Mouse (Mus musculus) T-helper 1 cell (primary cell): Measurements from ENCODE around the gene Crlf3.

Experiments used
- in situ Hi-C: fragments of 300-600 bp; cut with MboI, MseI; formaldehyde crosslinking; loops from one replicate; pipeline ENCODE4 v1.15.1; 2025; ENCODE audit warnings: high pct_unique_total_duplicates

Crlf3 gene

DNA sequence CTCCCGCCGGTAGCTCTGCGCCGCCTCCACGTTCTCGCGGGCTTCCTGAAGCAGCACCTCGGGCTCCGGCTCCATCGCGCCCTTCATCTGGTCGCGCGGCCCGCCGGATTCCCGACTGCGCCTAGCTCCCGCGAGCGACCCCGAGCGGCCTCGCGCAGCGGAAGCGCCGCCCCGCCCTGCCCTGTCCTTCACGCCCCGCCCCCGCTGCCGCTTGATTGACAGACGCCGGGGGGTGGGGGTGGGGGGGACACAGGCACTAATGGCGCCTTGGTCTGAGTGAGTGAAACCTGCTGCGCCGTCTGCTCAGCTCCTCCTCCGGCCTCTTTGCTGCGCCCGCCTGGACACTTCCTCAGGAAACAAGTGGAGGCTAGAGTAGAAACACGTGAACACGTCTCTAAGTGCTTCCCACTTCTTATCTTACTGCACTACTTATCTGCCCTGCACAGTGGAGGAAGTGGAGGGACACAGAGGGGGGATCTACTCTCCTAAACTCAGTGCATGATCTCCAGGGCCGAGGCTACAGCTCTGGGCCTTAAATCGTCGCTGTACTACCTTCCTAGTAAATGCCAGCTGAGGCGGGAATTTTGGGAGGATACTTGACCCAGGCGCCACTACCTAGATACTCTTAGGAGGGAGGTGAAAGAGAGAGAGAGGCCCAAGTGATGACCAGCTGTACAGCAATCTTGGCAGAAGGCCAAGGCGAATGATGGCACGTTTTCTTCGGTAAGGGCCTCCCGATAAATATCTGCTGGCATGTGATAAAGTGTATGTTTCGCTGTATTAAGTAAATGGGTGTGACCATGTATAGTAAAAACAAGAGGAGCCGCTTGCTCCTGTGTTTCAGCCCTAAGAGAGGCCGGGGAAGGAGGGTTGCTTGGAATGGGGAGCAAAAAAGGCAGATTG is at the start of gene Crlf3:
Gene Crlf3 (minus strand): TSS at position 166 of the 903 bp plus-strand sequence.
- in situ Hi-C loops: no loop called here

- in situ Hi-C loops: no loop called here
Observed at GRCm38 (mm10) chr11:80116411-80116810, 35.6 kb upstream of the Crlf3 start.

DNA sequence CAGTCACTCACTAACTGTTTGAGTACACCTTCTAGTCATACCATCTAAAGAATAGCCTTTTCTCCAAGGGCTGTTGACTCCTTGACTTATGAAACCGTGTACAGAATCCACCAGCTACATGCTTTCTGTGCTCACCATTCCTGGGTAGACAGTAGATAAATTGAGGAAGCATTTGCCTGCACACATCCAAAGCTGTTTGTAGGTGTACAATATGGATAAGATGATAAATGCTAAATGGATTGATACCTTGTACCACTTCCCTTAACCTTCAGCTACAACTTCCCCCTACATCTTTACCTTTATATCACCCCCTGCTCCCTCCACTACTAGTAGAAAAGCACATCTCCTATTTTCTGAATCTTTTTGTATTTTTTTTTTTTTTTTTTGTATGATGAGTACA is 23.6 kb upstream of the Crlf3 start:
- in situ Hi-C loops: no loop called here

GRCm38 (mm10) chr11:80101298-80101697 is 20.5 kb upstream of the Crlf3 start:
- in situ Hi-C loops: no loop called here

DNA sequence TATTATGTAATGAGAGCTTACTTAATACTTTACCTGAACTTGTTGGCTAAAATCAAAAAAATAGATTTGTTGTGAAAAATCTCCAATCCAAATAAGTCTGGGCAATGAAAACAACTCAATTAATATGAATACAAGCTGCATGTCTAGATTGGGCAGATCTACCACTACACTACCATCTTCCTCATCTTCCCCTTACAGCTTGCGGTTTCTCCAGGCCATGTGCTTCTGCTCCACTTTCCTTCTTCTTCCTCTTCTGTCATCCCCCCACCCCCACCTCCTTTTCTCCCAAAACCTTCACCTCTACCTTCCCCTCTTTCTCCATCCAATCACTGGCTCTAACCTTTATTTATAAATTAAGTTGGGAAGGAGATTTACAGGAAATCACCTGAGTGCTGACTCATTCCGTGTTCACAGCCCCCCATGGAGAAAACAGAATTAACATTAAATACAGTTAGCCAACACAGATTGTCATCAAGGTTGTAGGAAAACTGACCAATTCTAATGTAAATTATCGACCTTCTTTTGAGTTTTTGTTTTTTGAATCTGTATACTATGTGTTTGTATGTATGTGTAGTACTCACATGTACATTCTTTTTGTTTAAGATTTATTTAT is 17.8 kb upstream of the Crlf3 start:
- in situ Hi-C loops: no loop called here

- in situ Hi-C loops: no loop called here
Observed at GRCm38 (mm10) chr11:80090555-80091164, 9.9 kb upstream of the Crlf3 start.

DNA sequence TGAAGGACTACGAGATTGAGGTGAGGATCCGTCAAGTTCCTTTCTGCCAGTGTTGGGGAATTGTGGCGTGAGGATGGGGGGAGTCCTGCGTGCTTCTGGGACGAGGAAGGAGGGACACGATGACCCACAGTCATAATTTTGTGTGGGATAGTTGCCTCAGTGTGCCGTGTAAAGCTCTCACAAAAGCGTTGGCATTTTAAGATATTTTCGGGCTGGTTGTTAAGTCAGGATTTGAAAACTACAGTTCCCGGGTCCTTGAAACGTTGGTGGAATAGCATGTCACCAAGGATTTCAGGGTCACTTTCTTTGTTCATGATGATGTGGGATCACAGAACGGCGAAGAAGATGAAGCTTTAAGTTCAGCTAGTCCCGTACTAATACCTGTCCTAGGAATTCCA is 9.0 kb upstream of the Crlf3 start:
- in situ Hi-C loops: loop anchor here (5.0 kb wide), 1 partner anchor 47 kb away; no protein-coding TSS in a partner anchor

- in situ Hi-C loops: loop anchor here (5.0 kb wide), 1 partner anchor 48 kb away; no protein-coding TSS in a partner anchor
Observed at GRCm38 (mm10) chr11:80088917-80089816, 8.4 kb upstream of the Crlf3 start, which contains the start of gene Atad5. Gene Atad5, plus strand, starts transcription at chr11:80089400.

- in situ Hi-C loops: loop anchor here (5.0 kb wide), 1 partner anchor 50 kb away; no protein-coding TSS in a partner anchor
Observed at GRCm38 (mm10) chr11:80086844-80087243, 6.1 kb upstream of the Crlf3 start.

- in situ Hi-C loops: loop anchor here (5.0 kb wide), 1 partner anchor 52 kb away; no protein-coding TSS in a partner anchor
Observed at GRCm38 (mm10) chr11:80085356-80086055, 4.7 kb upstream of the Crlf3 start.

GRCm38 (mm10) chr11:80081786-80082319 is 1.1 kb upstream of the Crlf3 start:
- in situ Hi-C loops: no loop called here

DNA sequence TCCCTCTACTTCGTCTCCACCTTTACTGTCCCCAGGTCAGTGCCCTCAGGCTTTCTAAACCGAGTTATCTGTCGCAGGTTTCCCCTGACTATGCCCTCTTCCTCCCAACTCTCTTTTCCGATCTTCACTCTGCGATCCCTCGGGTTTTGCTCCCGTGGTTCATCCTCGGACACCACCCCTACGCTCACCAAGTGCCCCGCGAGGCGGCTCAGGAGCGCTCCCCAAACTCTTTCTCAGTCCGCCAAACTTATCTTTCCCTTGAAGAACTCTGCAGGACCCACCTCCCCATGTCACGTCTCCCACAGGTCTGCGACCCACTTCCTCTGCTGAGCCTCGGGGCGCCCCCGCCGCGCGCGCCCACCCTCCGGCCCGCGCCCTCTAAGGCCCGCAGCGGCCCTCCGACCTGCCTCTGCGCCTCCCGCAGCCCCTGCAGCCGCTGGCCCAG is 388 bp downstream of the Crlf3 start:
- in situ Hi-C loops: no loop called here

DNA sequence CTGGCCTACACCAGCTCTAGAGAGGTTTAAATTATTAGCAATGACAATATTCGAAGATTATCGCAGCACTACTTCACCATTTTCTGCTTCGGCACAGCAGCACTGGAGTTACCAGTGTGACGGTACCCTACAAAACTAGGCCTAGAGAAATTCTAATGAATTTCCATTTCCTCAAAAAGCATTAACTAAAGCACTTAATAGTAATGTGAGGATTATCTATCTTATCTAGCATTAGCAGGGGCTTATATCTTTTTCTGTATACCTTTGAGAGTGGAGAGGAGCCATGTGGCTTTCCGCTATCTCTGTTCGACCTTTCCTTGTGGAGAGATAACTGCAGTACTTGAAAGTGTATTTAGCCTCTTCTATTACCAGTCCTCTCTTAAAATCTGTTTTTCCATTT is 1.0 kb downstream of the Crlf3 start:
- in situ Hi-C loops: no loop called here

- in situ Hi-C loops: no loop called here
Observed at GRCm38 (mm10) chr11:80078831-80079230, 2.0 kb downstream of the Crlf3 start.

- in situ Hi-C loops: no loop called here
Observed at GRCm38 (mm10) chr11:80077784-80078545, 2.8 kb downstream of the Crlf3 start.

DNA sequence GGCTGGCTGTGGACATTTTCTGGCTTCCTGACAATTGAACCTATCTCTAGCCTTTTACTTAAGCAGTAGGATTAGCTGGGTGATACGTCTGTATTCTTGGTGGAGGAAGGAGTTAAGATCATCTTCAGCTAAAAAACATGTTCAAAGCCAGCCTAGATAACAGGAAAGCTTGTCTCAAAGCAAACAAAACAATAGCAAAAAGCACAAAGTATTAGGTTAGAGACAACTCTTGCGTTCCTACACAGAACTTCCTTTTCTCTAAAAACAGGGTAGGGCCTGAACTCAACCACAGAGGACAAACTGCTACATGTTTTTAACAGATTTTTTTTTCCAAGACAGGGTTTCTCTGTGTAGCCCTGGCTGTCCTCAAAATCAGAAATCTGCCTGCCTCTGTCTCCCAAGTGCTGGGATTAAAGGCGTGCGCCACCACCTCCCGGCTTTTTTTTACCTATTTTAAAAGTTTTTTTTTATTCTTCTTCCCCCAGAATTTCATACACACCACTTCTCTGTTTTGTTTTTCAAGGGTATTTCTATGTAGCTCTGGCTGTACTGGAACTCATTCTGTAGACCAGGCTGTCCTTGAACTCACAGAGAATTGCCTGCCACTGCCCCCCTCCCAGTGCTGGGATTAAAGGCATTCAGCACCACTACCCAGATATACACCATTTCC is 5.0 kb downstream of the Crlf3 start:
- in situ Hi-C loops: no loop called here

DNA sequence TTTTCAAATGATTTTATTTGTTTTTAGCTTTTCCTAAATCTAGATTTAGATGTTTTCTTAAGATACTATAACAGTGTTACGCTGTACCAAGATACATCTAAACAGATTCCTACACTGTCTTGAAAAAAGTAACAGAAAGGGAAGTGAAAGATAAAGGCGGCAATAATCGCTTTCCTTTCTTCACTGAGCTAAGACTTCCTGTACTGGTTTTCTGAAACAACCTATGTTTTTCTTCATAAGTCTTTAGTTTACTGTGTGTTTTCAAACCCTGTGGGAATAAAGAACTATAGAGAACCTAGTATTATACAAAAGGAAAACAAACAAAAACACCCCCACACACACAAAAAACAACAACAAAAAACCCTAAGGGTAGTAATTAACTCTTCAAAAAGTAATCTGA is 8.4 kb downstream of the Crlf3 start:
- in situ Hi-C loops: no loop called here

DNA sequence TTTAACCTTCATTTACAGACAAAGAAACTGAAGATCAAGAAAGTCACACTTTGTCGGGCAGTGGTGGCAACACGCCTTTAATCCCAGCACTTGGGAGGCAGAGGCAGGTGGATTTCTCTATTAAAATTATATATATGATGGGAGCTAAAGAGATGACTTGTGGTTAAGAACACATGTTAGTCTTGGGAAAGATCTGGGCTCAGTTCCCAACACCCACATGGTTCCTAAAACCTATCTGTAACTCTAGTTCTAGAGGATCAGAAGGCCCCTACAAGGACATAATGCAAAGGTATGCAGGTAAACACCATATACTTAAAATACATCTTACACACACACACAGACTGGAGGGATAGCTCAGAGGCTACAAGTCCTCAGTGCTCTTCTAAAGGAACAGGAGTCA is 9.8 kb downstream of the Crlf3 start:
- in situ Hi-C loops: no loop called here

DNA sequence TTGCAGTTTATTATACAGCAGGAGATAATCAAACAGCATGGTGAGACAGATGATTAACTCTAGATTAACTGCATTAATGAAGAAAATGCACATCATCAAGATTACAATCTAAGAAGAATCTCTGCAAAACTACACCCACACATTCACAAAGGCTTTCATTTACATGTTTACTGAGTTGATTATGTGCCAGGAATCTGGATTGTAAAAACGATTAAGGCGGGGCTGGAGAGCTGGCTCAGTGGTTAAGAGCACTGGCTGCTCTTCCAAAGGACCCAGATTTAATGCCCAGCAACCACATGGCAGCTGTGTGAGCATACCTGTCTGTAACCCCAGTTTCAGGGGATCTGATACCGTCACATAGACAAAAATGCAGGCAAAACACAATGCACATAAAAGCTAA is 11.0 kb downstream of the Crlf3 start:
- in situ Hi-C loops: no loop called here
